Mouse (Mus musculus) stomach, embryonic 16.5 days (tissue): ENCODE measurements around the gene Fam69a. TPM values are rescaled to one million over a fixed set of nuclear protein-coding genes. Genes with fewer than 3 reads are reported as not detected.

ENCODE experiments used
- ATAC-seq: fragments of 200-750 bp; cut with Nextera tagmentation; 2 replicates; pipeline ENCODE4 v1.8.0; 2017; ENCODE audit warnings: moderate number of reproducible peaks, moderate TSS enrichment; ENCODE audit not compliant: insufficient read depth, low FRiP score
- H3K27ac ChIP-seq: fragments of 300-500 bp; sonication (generic); 2 replicates; pipeline ENCODE4 v1.5.1; 2014; ENCODE audit warnings: low read length
- H3K27me3 ChIP-seq: fragments of 300-500 bp; sonication (generic); 2 replicates; pipeline ENCODE4 v1.6.1; 2014; ENCODE audit warnings: low read length, control low read depth, mixed read lengths; ENCODE audit not compliant: control insufficient read depth, insufficient read depth
- H3K36me3 ChIP-seq: fragments of 300-500 bp; sonication (generic); 2 replicates; pipeline ENCODE4 v1.6.1; 2014; ENCODE audit warnings: low read length; ENCODE audit not compliant: control insufficient read depth, insufficient read depth
- H3K4me1 ChIP-seq: fragments of 300-500 bp; sonication (generic); 2 replicates; pipeline ENCODE4 v1.6.1; 2014; ENCODE audit warnings: low read length, control low read depth, mixed read lengths; ENCODE audit not compliant: control insufficient read depth, insufficient read depth
- H3K4me2 ChIP-seq: fragments of 300-500 bp; sonication (generic); 2 replicates; pipeline ENCODE4 v1.6.1; 2014; ENCODE audit warnings: low read depth, low read length, mixed read lengths
- H3K4me3 ChIP-seq: fragments of 300-500 bp; sonication (generic); replicated peaks from 2 replicates; pipeline ENCODE4 v1.5.1; 2014; ENCODE audit warnings: mild to moderate bottlenecking, low read length
- H3K9ac ChIP-seq: fragments of 300-500 bp; sonication (generic); 2 replicates; pipeline ENCODE4 v1.6.1; 2014; ENCODE audit warnings: low read length
- H3K9me3 ChIP-seq: fragments of 300-500 bp; sonication (generic); replicated peaks from 2 replicates; pipeline ENCODE4 v1.6.1; 2016; ENCODE audit warnings: low read length, control low read depth; ENCODE audit not compliant: control insufficient read depth
- WGBS: fragments of 180-500 bp; shearing (Covaris S2); extraction: QIAGEN DNeasy Blood & Tissue Kit; methylation state at CpG from one replicate; pipeline ENCODE4 v1.1.7; 2014; 5-methylcytosine and 5-hydroxymethylcytosine counted together
- polyA plus RNA-seq: library from polyadenylated mRNA; unstranded; fragments of >200 nt; fragmentation: Nextera tagmentation; extraction: Ambion mirVana; gene quantifications from 2 replicates; pipeline ENCODE4 v1.2.1, GENCODE M21; 2015

The Fam69a gene
- polyA plus RNA-seq, 1 experiment from 2014 or later, result 32.1 TPM

GRCm38 (mm10) chr5:107866127-107867126 is 120.5 kb downstream of the Fam69a start:
- Histone ChIP-seq H3K9ac (no peak overlapping the region), H3K36me3 (no peaks in the 10 kb centered on the region), H3K27me3 (no peaks in the 10 kb centered on the region), H3K4me3 (no peak overlapping the region), H3K9me3 (no peaks in the 10 kb centered on the region), H3K4me2 (no peak overlapping the region; the same call in 1 of the 2 replicates), H3K4me1 (peaks cover 3% of the 10 kb centered on the region), H3K27ac (no peak overlapping the region)
- no peak for ATAC-seq
- 31% methylated on average over 2 of the region's 2 CpGs for WGBS

- Histone ChIP-seq H3K9me3 (no peaks in the 10 kb centered on the region), H3K4me1 (peaks cover 3% of the 10 kb centered on the region), H3K4me2 (no peak overlapping the region), H3K27me3 (no peaks in the 10 kb centered on the region), H3K4me3 (no peak overlapping the region), H3K27ac (no peak overlapping the region), H3K9ac (no peak overlapping the region), H3K36me3 (no peaks in the 10 kb centered on the region)
- 51% methylated on average over 3 of the region's 3 CpGs for WGBS
- no peak for ATAC-seq
Measured at GRCm38 (mm10) chr5:107863971-107864370, 122.9 kb downstream of the Fam69a start.

GRCm38 (mm10) chr5:107858963-107859362 is 127.9 kb downstream of the Fam69a start:
- H3K4me2 ChIP-seq, result no peak overlapping the region
- no peaks in the 10 kb centered on the region for H3K36me3 ChIP-seq
- peaks cover 3% of the 10 kb centered on the region for H3K4me1 ChIP-seq
- no peak overlapping the region for H3K4me3 ChIP-seq
- no peaks in the 10 kb centered on the region for H3K9me3 ChIP-seq
- no peak overlapping the region for H3K9ac ChIP-seq
- no peaks in the 10 kb centered on the region for H3K27me3 ChIP-seq
- WGBS, result 48% methylated on average over 2 of the region's 2 CpGs
- no peak overlapping the region for H3K27ac ChIP-seq
- ATAC-seq, result no peak

Other genes with a start within 250 kb of the Fam69a start
- gene Ube2d2b, start 157.0 kb downstream of the Fam69a start, polyA plus RNA-seq, result 0.21 and 0.22 TPM in 2 replicates
- 53.5 and 55.2 TPM in 2 replicates for gene Evi5, start 112.0 kb downstream of the Fam69a start, polyA plus RNA-seq
- gene Rpl5, start 86.6 kb downstream of the Fam69a start, polyA plus RNA-seq, result 60.0 and 63.3 TPM in 2 replicates
- gene Mtf2, start 78.6 kb upstream of the Fam69a start, polyA plus RNA-seq, result 55.4 and 57.0 TPM in 2 replicates
- gene Tmed5, start 145.5 kb upstream of the Fam69a start, polyA plus RNA-seq, result 43.7 and 52.0 TPM in 2 replicates
- 7.2 and 9.2 TPM in 2 replicates for gene Ccdc18, start 145.8 kb upstream of the Fam69a start, polyA plus RNA-seq